Mouse (Mus musculus): Measurements from ENCODE around the gene Galnt10.

DNA sequence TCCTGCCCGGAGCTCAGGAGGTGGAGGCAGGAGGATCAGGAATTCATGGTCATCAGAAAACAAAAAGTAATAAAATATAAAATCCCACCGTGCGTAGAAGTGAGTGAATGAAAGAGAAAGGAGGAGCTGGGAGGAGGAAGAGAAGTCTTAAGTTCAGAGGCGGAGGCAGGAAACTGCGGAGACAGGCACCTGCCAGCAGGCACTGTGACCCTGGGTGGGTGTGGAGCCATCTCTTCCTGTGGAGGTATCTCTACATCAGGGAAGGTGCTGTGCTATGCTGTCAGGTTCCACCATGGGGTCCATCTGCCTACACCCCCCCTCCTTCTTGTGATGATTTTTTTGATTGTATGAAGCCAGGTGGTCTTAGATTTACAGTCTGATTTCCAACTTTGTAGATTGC is 19.5 kb downstream of the Galnt10 start:
- TF ChIP-seq POLR2A (IDR thresholded peaks at IDR 0.05; ENCODE audit: borderline replicate concordance, insufficient read depth, low read length) (no peak), CTCF (IDR thresholded peaks at IDR 0.05; ENCODE audit: borderline replicate concordance, insufficient read depth, low read depth, low read length) (no peak)

All from cerebellum, adult 2 months (tissue).